Mouse (Mus musculus): ENCODE measurements at regions not wholly inside any gene's neighbourhood (a gene's known extent, or its start where the extent isn't known, plus 50 kb on each side); places are given as distances from the start of the nearest gene placed in this dataset.

DNA sequence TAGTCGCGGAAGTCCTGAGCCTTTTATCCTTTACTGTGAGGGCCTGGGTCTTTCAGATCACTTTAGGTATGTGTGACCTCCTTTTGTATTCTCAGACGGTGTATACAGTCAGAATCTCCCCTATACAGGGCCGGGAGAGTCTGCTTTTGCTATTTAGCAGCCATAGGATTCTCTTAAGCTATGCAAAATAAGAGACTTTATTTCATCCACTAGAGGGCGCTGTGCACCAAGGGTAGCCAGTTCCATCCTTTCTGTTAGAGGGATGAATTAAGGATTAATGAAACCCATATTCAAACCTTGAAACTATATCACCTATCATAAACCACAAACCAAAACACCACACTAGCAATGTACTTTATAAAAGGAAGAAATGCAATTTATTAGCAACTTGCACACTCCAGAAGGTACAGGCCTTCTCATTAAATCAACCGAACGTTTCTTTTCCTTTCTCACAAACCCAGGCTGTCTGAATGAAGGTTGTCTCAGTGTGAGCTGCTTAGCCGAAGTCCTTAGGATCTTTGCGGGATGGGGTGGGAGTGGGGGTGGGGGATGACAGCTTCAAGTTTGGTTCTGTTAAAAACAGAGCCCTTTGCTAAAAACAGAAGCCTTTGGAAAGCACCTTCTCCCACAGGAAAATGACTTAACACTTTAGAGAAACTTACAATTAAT is 116.8 kb upstream of the Tmpo start:
- peak; percentile 65 for DNase-seq (ENCODE audit: extremely low read depth)
- Histone ChIP-seq H3K79me2 (replicated peaks; ENCODE audit: control insufficient read depth, extremely low read depth, insufficient read depth, poor library complexity, severe bottlenecking) (no peaks in the 10 kb centered on the region), H3K27ac (ENCODE audit: insufficient read depth, low read depth) (no peak overlapping the region), H3K4me3 (replicated peaks in 1 of 3; ENCODE audit: low read depth in 2 of 3, low read length in 2 of 3, poor library complexity in 1 of 3) (no peak overlapping the region), H3K27me3 (replicated peaks) (no peaks in the 10 kb centered on the region), H3K36me3 (replicated peaks in 1 of 2; ENCODE audit: control insufficient read depth in 1 of 2, insufficient read depth in 1 of 2, low read length in 1 of 2) (no peaks in the 10 kb centered on the region), H3K4me1 (ENCODE audit: control insufficient read depth in 1 of 2, insufficient read depth in 2 of 2) (peaks cover 6 to 11% of the 10 kb centered on the region in 2 experiments; a peak in 3 of 4 replicates), H3K9ac (ENCODE audit: insufficient read depth, low read depth) (no peak overlapping the region), H3K4me2 (ENCODE audit: insufficient read depth, low read depth, poor library complexity, severe bottlenecking) (peak overlapping the region; percentile 70; the same call in 1 of the 2 replicates), H3K9me3 (replicated peaks; ENCODE audit: low read length) (no peaks in the 10 kb centered on the region)
- peak; percentile 56 for TF ChIP-seq SMC3 (IDR thresholded peaks at IDR 0.05; ENCODE audit: low read depth, low read length)
- 0 out of 2 replicates have a peak, but pooled peaks have one; percentile 12 for TF ChIP-seq JUND (conservative IDR thresholded peaks at IDR 0.05; ENCODE audit: low read depth, low read length)
- TF ChIP-seq TCF12 (IDR thresholded peaks at IDR 0.05; ENCODE audit: low read depth, low read length): no peak
- peak; percentile 42 to 83; a peak in 3 of 4 replicates for TF ChIP-seq CTCF (conservative IDR thresholded peaks at IDR 0.05 in 1 of 2, IDR thresholded peaks at IDR 0.05 in 1 of 2; ENCODE audit: low read depth in 2 of 2, low read length in 2 of 2)
- peak; percentile 90 for TF ChIP-seq RAD21 (IDR thresholded peaks at IDR 0.05; ENCODE audit: low read depth, low read length)
- no peak for TF ChIP-seq MAZ (IDR thresholded peaks at IDR 0.05; ENCODE audit: low read depth, low read length)
- in situ Hi-C loops (cut with MboI; ENCODE audit: low pct_ligation_motif_present, low pct_unique_long_range_greater_than_20kb, low sequenced_read_pairs): loop anchor here (25.0 kb wide), 1 partner anchor 1364 kb away; no protein-coding TSS in a partner anchor
- dilution Hi-C loops (cut with MboI; ENCODE audit: extremely low pct_ligation_motif_present, extremely low pct_unique_long_range_greater_than_20kb, low sequenced_read_pairs): no loop called here

- in situ Hi-C loops (cut with MboI; ENCODE audit: low pct_ligation_motif_present, low pct_unique_long_range_greater_than_20kb, low sequenced_read_pairs) (loop anchor here (25.0 kb wide), 1 partner anchor 1367 kb away; no protein-coding TSS in a partner anchor), dilution Hi-C loops (cut with MboI; ENCODE audit: extremely low pct_ligation_motif_present, extremely low pct_unique_long_range_greater_than_20kb, low sequenced_read_pairs) (no loop called here)
- H3K27me3 ChIP-seq (replicated peaks): no peaks in the 10 kb centered on the region
- no peaks in the 10 kb centered on the region for H3K36me3 ChIP-seq (replicated peaks in 1 of 2; ENCODE audit: control insufficient read depth in 1 of 2, insufficient read depth in 1 of 2, low read length in 1 of 2)
- H3K4me3 ChIP-seq (replicated peaks in 1 of 3; ENCODE audit: low read depth in 2 of 3, low read length in 2 of 3, poor library complexity in 1 of 3): no peak overlapping the region
- H3K4me1 ChIP-seq (ENCODE audit: control insufficient read depth in 1 of 2, insufficient read depth in 2 of 2): peaks cover 6 to 11% of the 10 kb centered on the region in 2 experiments; a peak in 3 of 4 replicates
- no peaks in the 10 kb centered on the region for H3K79me2 ChIP-seq (replicated peaks; ENCODE audit: control insufficient read depth, extremely low read depth, insufficient read depth, poor library complexity, severe bottlenecking)
- no peak overlapping the region for H3K4me2 ChIP-seq (ENCODE audit: insufficient read depth, low read depth, poor library complexity, severe bottlenecking)
- H3K27ac ChIP-seq (ENCODE audit: insufficient read depth, low read depth): no peak overlapping the region
- H3K9me3 ChIP-seq (replicated peaks; ENCODE audit: low read length): no peaks in the 10 kb centered on the region
- DNase-seq (ENCODE audit: extremely low read depth): no peak
- TF ChIP-seq ZMIZ1 (IDR thresholded peaks at IDR 0.05; ENCODE audit: low read depth, low read length) (no peak), CTCF (conservative IDR thresholded peaks at IDR 0.05 in 1 of 2, IDR thresholded peaks at IDR 0.05 in 1 of 2; ENCODE audit: low read depth in 2 of 2, low read length in 2 of 2) (peak in 1 of 2 experiments; percentile 46; a peak in 2 of 4 replicates), RAD21 (IDR thresholded peaks at IDR 0.05; ENCODE audit: low read depth, low read length) (peak; percentile 30)
- no peak overlapping the region for H3K9ac ChIP-seq (ENCODE audit: insufficient read depth, low read depth)
These were observed 114.2 kb upstream of the Tmpo start for GRCm38 (mm10) chr10:91295345-91295744.

- TF ChIP-seq MAFK (IDR thresholded peaks at IDR 0.05; ENCODE audit: insufficient replicate concordance, low read length) (no peak), CTCF (conservative IDR thresholded peaks at IDR 0.05 in 1 of 2, IDR thresholded peaks at IDR 0.05 in 1 of 2; ENCODE audit: low read depth in 2 of 2, low read length in 2 of 2) (peak in 1 of 2 experiments; percentile 17; a peak in 2 of 4 replicates)
- dilution Hi-C loops (cut with MboI; ENCODE audit: extremely low pct_ligation_motif_present, extremely low pct_unique_long_range_greater_than_20kb, low sequenced_read_pairs) (no loop called here), in situ Hi-C loops (cut with MboI; ENCODE audit: low pct_ligation_motif_present, low pct_unique_long_range_greater_than_20kb, low sequenced_read_pairs) (loop anchor here (25.0 kb wide), 1 partner anchor 1369 kb away; no protein-coding TSS in a partner anchor)
- H3K79me2 ChIP-seq (replicated peaks; ENCODE audit: control insufficient read depth, extremely low read depth, insufficient read depth, poor library complexity, severe bottlenecking): no peaks in the 10 kb centered on the region
- no peaks in the 10 kb centered on the region for H3K27me3 ChIP-seq (replicated peaks)
- peaks cover 0 to 6% of the 10 kb centered on the region in 2 experiments; a peak in 2 of 4 replicates for H3K4me1 ChIP-seq (ENCODE audit: control insufficient read depth in 1 of 2, insufficient read depth in 2 of 2)
- H3K27ac ChIP-seq (ENCODE audit: insufficient read depth, low read depth): no peak overlapping the region
- DNase-seq (ENCODE audit: extremely low read depth): no peak
- H3K4me3 ChIP-seq (replicated peaks in 1 of 3; ENCODE audit: low read depth in 2 of 3, low read length in 2 of 3, poor library complexity in 1 of 3): no peak overlapping the region
- no peak overlapping the region for H3K4me2 ChIP-seq (ENCODE audit: insufficient read depth, low read depth, poor library complexity, severe bottlenecking)
- H3K9me3 ChIP-seq (replicated peaks; ENCODE audit: low read length): no peaks in the 10 kb centered on the region
- H3K36me3 ChIP-seq (replicated peaks in 1 of 2; ENCODE audit: control insufficient read depth in 1 of 2, insufficient read depth in 1 of 2, low read length in 1 of 2): no peaks in the 10 kb centered on the region
- no peak overlapping the region for H3K9ac ChIP-seq (ENCODE audit: insufficient read depth, low read depth)
These were observed 112.1 kb upstream of the Tmpo start for GRCm38 (mm10) chr10:91293226-91293625.
